Mouse (Mus musculus) stomach, postnatal 0 days (tissue): ENCODE data around the gene Ppfibp1. TPM values are rescaled to one million over a fixed set of nuclear protein-coding genes. Genes with fewer than 3 reads are reported as not detected.
"Not testable (repeated sequence)": the region's sequence is repeated elsewhere in the genome, so short reads cannot be mapped to it uniquely, and the experiment has no call there.

Experiments
- ATAC-seq: fragments of 200-750 bp; cut with Nextera tagmentation; 2 replicates; pipeline ENCODE4 v1.8.0; 2017; ENCODE audit not compliant: low FRiP score, low TSS enrichment
- DNase-seq: peaks from one replicate; pipeline ENCODE4 v3.0.0-alpha.2; 2016; ENCODE audit warnings: low spot score
- H3K27ac ChIP-seq: fragments of 300-500 bp; sonication (generic); replicated peaks from 2 replicates; pipeline ENCODE4 v1.5.1; 2014; ENCODE audit warnings: mild to moderate bottlenecking, control low read depth
- H3K27me3 ChIP-seq: fragments of 300-500 bp; sonication (generic); 2 replicates; pipeline ENCODE4 v1.6.1; 2014; ENCODE audit warnings: low read length; ENCODE audit not compliant: control insufficient read depth, insufficient read depth
- H3K36me3 ChIP-seq: fragments of 300-500 bp; sonication (generic); 2 replicates; pipeline ENCODE4 v1.6.1; 2014; ENCODE audit warnings: low read length, mixed read lengths; ENCODE audit not compliant: control insufficient read depth, insufficient read depth
- H3K4me1 ChIP-seq: fragments of 300-500 bp; sonication (generic); replicated peaks from 2 replicates; pipeline ENCODE4 v1.6.1; 2014; ENCODE audit warnings: antibody characterized with exemption; ENCODE audit not compliant: control insufficient read depth, insufficient read depth
- H3K4me2 ChIP-seq: fragments of 300-500 bp; sonication (generic); replicated peaks from 2 replicates; pipeline ENCODE4 v1.6.1; 2014; ENCODE audit warnings: low read depth, mild to moderate bottlenecking, control low read depth, moderate library complexity
- H3K4me3 ChIP-seq: fragments of 300-500 bp; sonication (generic); 2 replicates; pipeline ENCODE4 v1.5.1; 2014; ENCODE audit warnings: low read depth, low read length, control low read depth
- H3K9ac ChIP-seq: fragments of 300-500 bp; sonication (generic); 2 replicates; pipeline ENCODE4 v1.6.1; 2014; ENCODE audit warnings: mild to moderate bottlenecking, low read length, control low read depth, mixed read lengths
- H3K9me3 ChIP-seq: fragments of 300-500 bp; sonication (generic); 2 replicates; pipeline ENCODE4 v1.6.1; 2016; ENCODE audit warnings: low read length; ENCODE audit not compliant: control insufficient read depth
- CTCF ChIP-seq: IDR thresholded peaks from 2 replicates; pipeline ENCODE4 v1.5.1; 2016; ENCODE audit warnings: antibody characterized with exemption, low read depth, mild to moderate bottlenecking, moderate library complexity
- EP300 ChIP-seq: optimal IDR thresholded peaks from 2 replicates; pipeline ENCODE3; 2016; ENCODE audit warnings: antibody characterized with exemption
- WGBS: fragments of 180-500 bp; shearing (Covaris S2); extraction: QIAGEN DNeasy Blood & Tissue Kit; methylation state at CpG from one replicate; pipeline ENCODE4 v1.1.7; 2014; 5-methylcytosine and 5-hydroxymethylcytosine counted together
- polyA plus RNA-seq: library from polyadenylated mRNA; unstranded; fragments of >200 nt; fragmentation: Nextera tagmentation; extraction: Ambion mirVana; gene quantifications from 2 replicates; pipeline ENCODE4 v1.2.1, GENCODE M21; 2015

Gene Ppfibp1
- polyA plus RNA-seq, 1 experiment from 2014 or later, result 29.8 TPM

DNA sequence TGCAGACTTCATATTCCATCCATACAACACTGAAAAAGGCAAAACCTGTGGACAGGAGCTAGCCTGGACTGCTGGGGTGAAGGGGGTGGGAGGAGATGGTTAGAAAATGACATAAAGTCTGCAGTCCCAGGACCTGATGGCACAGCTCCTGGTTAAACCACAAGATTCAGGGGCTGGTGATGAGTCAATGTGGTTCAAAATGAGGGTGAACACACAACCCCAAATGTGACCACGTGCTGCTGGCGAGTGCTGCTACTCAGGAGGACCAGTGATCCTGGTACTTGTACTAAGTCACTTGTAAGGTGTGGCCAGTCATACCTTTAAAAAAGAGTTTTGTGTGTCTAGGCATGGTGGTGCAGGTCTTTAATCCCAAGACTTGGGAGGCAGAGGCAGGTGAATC, 25.1 kb upstream of the Ppfibp1 start:
- H3K4me1 ChIP-seq, result no peaks in the 10 kb centered on the region
- H3K4me3 ChIP-seq, result no peak overlapping the region
- no peaks in the 10 kb centered on the region for H3K36me3 ChIP-seq
- no peaks in the 10 kb centered on the region for H3K9me3 ChIP-seq
- WGBS, result 92% methylated on average over 2 of the region's 2 CpGs
- H3K9ac ChIP-seq, result no peak overlapping the region
- H3K27ac ChIP-seq, result no peak overlapping the region
- no peak overlapping the region for H3K4me2 ChIP-seq
- H3K27me3 ChIP-seq, result no peaks in the 10 kb centered on the region
- ATAC-seq (no peak), DNase-seq (no peak)
- TF ChIP-seq EP300 (no peak), CTCF (no peak)

GRCm38 (mm10) chr6:146864370-146864769, 23.9 kb upstream of the Ppfibp1 start:
- not testable (repeated sequence) for H3K4me2 ChIP-seq, H3K27me3 ChIP-seq, DNase-seq, H3K4me3 ChIP-seq, H3K9me3 ChIP-seq, H3K9ac ChIP-seq, ATAC-seq, H3K4me1 ChIP-seq, H3K36me3 ChIP-seq, H3K27ac ChIP-seq
- WGBS, result 79% methylated on average over 3 of the region's 5 CpGs

DNA sequence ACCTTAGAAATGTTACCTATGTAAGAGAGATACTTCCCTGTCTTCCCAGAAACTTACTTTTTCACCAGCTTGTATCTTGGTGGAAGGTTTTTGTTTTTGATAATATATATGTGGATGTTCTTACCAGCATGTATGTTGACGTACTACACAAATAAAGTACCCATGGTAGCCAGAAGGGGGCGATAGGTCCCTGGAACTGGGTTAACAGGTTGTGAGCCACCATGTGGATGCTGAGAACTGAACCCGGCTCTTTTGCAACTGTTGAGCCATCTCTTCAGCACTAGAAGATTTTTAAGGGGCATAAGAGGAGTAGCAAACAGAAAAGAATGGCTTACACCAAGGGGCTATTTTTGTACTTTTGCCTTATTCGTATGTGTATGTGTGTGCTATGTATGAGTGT, 22.6 kb upstream of the Ppfibp1 start:
- Histone ChIP-seq H3K27ac (no peak overlapping the region), H3K9ac (no peak overlapping the region), H3K4me3 (no peak overlapping the region), H3K9me3 (no peaks in the 10 kb centered on the region), H3K4me2 (no peak overlapping the region), H3K27me3 (no peaks in the 10 kb centered on the region), H3K36me3 (no peaks in the 10 kb centered on the region), H3K4me1 (no peaks in the 10 kb centered on the region)
- TF ChIP-seq EP300 (no peak), CTCF (peak; percentile 53)
- WGBS, result 79% methylated on average over 4 of the region's 4 CpGs
- no peak for DNase-seq
- ATAC-seq, result no peak

- H3K9ac ChIP-seq, result no peak overlapping the region
- DNase-seq (no peak), ATAC-seq (no peak)
- H3K27ac ChIP-seq, result no peak overlapping the region
- WGBS, result 92% methylated on average over 4 of the region's 4 CpGs
- no peaks in the 10 kb centered on the region for H3K4me1 ChIP-seq
- no peak overlapping the region for H3K4me3 ChIP-seq
- H3K36me3 ChIP-seq, result no peaks in the 10 kb centered on the region
- no peaks in the 10 kb centered on the region for H3K9me3 ChIP-seq
- no peak overlapping the region for H3K4me2 ChIP-seq
- H3K27me3 ChIP-seq, result no peaks in the 10 kb centered on the region
- TF ChIP-seq EP300 (no peak), CTCF (no peak)
Observed at GRCm38 (mm10) chr6:146871975-146872374, 16.3 kb upstream of the Ppfibp1 start.

GRCm38 (mm10) chr6:146874415-146874814, 13.9 kb upstream of the Ppfibp1 start:
- no peak for DNase-seq
- no peak overlapping the region for H3K4me3 ChIP-seq
- TF ChIP-seq EP300 (no peak), CTCF (no peak)
- H3K9ac ChIP-seq, result no peak overlapping the region
- H3K27ac ChIP-seq, result no peak overlapping the region
- H3K36me3 ChIP-seq, result no peaks in the 10 kb centered on the region
- no peaks in the 10 kb centered on the region for H3K9me3 ChIP-seq
- H3K27me3 ChIP-seq, result no peaks in the 10 kb centered on the region
- ATAC-seq, result no peak
- 79% methylated on average over 6 of the region's 6 CpGs for WGBS
- no peak overlapping the region for H3K4me2 ChIP-seq
- H3K4me1 ChIP-seq, result no peaks in the 10 kb centered on the region

GRCm38 (mm10) chr6:146876820-146877219, 11.5 kb upstream of the Ppfibp1 start:
- 89% methylated on average over 2 of the region's 2 CpGs for WGBS
- no peak overlapping the region for H3K9ac ChIP-seq
- no peak for DNase-seq
- H3K4me3 ChIP-seq, result no peak overlapping the region
- peak; percentile 41 for TF ChIP-seq CTCF
- no peak for TF ChIP-seq EP300
- H3K9me3 ChIP-seq, result no peaks in the 10 kb centered on the region
- no peak for ATAC-seq
- H3K36me3 ChIP-seq, result no peaks in the 10 kb centered on the region
- no peak overlapping the region for H3K4me2 ChIP-seq
- H3K27ac ChIP-seq, result no peak overlapping the region
- no peaks in the 10 kb centered on the region for H3K27me3 ChIP-seq
- H3K4me1 ChIP-seq, result no peaks in the 10 kb centered on the region
